Mouse (Mus musculus) intestine, embryonic 16.5 days (tissue): ENCODE results near the gene Fbxw14. TPM values are rescaled to one million over a fixed set of nuclear protein-coding genes. Genes with fewer than 3 reads are reported as not detected.
"Not testable (repeated sequence)": the region's sequence is repeated elsewhere in the genome, so short reads cannot be mapped to it uniquely, and the experiment has no call there.

Experiments
- ATAC-seq: fragments of 200-750 bp; cut with Nextera tagmentation; 2 replicates; pipeline ENCODE4 v1.8.0; 2017; ENCODE audit warnings: moderate TSS enrichment, moderate library complexity
- H3K27ac ChIP-seq: fragments of 300-500 bp; sonication (generic); 2 replicates; pipeline ENCODE4 v1.5.1; 2014; ENCODE audit warnings: mild to moderate bottlenecking, low read length
- H3K27me3 ChIP-seq: fragments of 300-500 bp; sonication (generic); replicated peaks from 2 replicates; pipeline ENCODE4 v1.6.1; 2014; ENCODE audit warnings: low read length, control low read depth, mixed read lengths; ENCODE audit not compliant: control insufficient read depth, insufficient read depth
- H3K36me3 ChIP-seq: fragments of 300-500 bp; sonication (generic); 2 replicates; pipeline ENCODE4 v1.6.1; 2014; ENCODE audit warnings: low read length, control low read depth; ENCODE audit not compliant: control insufficient read depth, insufficient read depth
- H3K4me1 ChIP-seq: fragments of 300-500 bp; sonication (generic); 2 replicates; pipeline ENCODE4 v1.6.1; 2014; ENCODE audit warnings: low read length, control low read depth, mixed read lengths; ENCODE audit not compliant: control insufficient read depth, insufficient read depth
- H3K4me2 ChIP-seq: fragments of 300-500 bp; sonication (generic); 2 replicates; pipeline ENCODE4 v1.6.1; 2014; ENCODE audit warnings: low read depth, low read length, control low read depth
- H3K4me3 ChIP-seq: fragments of 300-500 bp; sonication (generic); 2 replicates; pipeline ENCODE4 v1.5.1; 2014; ENCODE audit warnings: mild to moderate bottlenecking, low read length
- H3K9ac ChIP-seq: fragments of 300-500 bp; sonication (generic); 2 replicates; pipeline ENCODE4 v1.6.1; 2014; ENCODE audit warnings: low read depth, low read length
- H3K9me3 ChIP-seq: fragments of 300-500 bp; sonication (generic); 2 replicates; pipeline ENCODE4 v1.6.1; 2016; ENCODE audit warnings: low read length, control low read depth; ENCODE audit not compliant: control insufficient read depth
- WGBS: fragments of 180-500 bp; shearing (Covaris S2); extraction: QIAGEN DNeasy Blood & Tissue Kit; methylation state at CpG from one replicate; pipeline ENCODE4 v1.1.7; 2014; 5-methylcytosine and 5-hydroxymethylcytosine counted together
- polyA plus RNA-seq: library from polyadenylated mRNA; unstranded; fragments of >200 nt; fragmentation: Nextera tagmentation; extraction: Ambion mirVana; gene quantifications from 2 replicates; pipeline ENCODE4 v1.2.1, GENCODE M21; 2015

The Fbxw14 gene
- polyA plus RNA-seq = not detected in 2 replicates

GRCm38 (mm10) chr9:109287576-109287975, at the start of gene Fbxw14:
Fbxw14 (minus strand) TSS chr9:109287676.
- H3K27ac ChIP-seq, H3K9me3 ChIP-seq, H3K27me3 ChIP-seq, H3K4me2 ChIP-seq, H3K4me3 ChIP-seq, H3K4me1 ChIP-seq, H3K36me3 ChIP-seq, H3K9ac ChIP-seq, ATAC-seq: not testable (repeated sequence)
- WGBS = no CpG with 5 or more reads among the region's 1 CpGs

GRCm38 (mm10) chr9:109263041-109263440, 24.4 kb downstream of the Fbxw14 start:
- Histone ChIP-seq H3K4me2 (no peak overlapping the region), H3K4me3 (no peak overlapping the region), H3K9me3 (no peaks in the 10 kb centered on the region), H3K9ac (no peak overlapping the region), H3K4me1 (no peaks in the 10 kb centered on the region), H3K36me3 (no peaks in the 10 kb centered on the region), H3K27me3 (no peaks in the 10 kb centered on the region), H3K27ac (no peak overlapping the region)
- no peak for ATAC-seq
- 76% methylated on average over 2 of the region's 2 CpGs for WGBS

- no peaks in the 10 kb centered on the region for H3K4me1 ChIP-seq
- H3K36me3 ChIP-seq = no peaks in the 10 kb centered on the region
- no peak within 1 kb of the TSS for H3K4me2 ChIP-seq
- H3K27me3 ChIP-seq = no peaks in the 10 kb centered on the region
- no peak within 1 kb of the TSS for H3K9ac ChIP-seq
- H3K4me3 ChIP-seq = no peak within 1 kb of the TSS
- H3K27ac ChIP-seq = no peak within 1 kb of the TSS
- ATAC-seq = no peak
- H3K9me3 ChIP-seq = no peaks in the 10 kb centered on the region
- 73% methylated on average over 1 of the region's 1 CpGs for WGBS
These were observed 52.8 kb downstream of the Fbxw14 start, which contains the start of gene Fbxw20 for GRCm38 (mm10) chr9:109234654-109235053. Fbxw20 (minus strand) TSS chr9:109234754.

Other genes starting within 250 kb of the Fbxw14 start
- gene Shisa5, start 249.1 kb downstream of the Fbxw14 start, polyA plus RNA-seq = 162 and 184 TPM in 2 replicates
- gene Trex1, start 227.9 kb downstream of the Fbxw14 start, polyA plus RNA-seq = 13.0 and 14.4 TPM in 2 replicates
- 18.4 and 21.5 TPM in 2 replicates for gene Atrip, start 213.6 kb downstream of the Fbxw14 start, polyA plus RNA-seq
- gene Ccdc51, start 205.2 kb downstream of the Fbxw14 start, polyA plus RNA-seq = 20.0 and 20.2 TPM in 2 replicates
- gene Tma7, start 205.1 kb downstream of the Fbxw14 start, polyA plus RNA-seq = 597 and 612 TPM in 2 replicates
- gene Plxnb1, start 192.3 kb downstream of the Fbxw14 start, polyA plus RNA-seq = 4.7 and 5.2 TPM in 2 replicates
- gene Fbxw21, start 125.6 kb downstream of the Fbxw14 start, polyA plus RNA-seq = not detected in 2 replicates
- not detected in 2 replicates for gene Fbxw13, start 91.7 kb downstream of the Fbxw14 start, polyA plus RNA-seq
- gene Fbxw20, start 52.9 kb downstream of the Fbxw14 start, polyA plus RNA-seq = not detected in 2 replicates
- not detected in 2 replicates for gene Fbxw28, start 52.0 kb upstream of the Fbxw14 start, polyA plus RNA-seq
- gene Fbxw22, start 116.6 kb upstream of the Fbxw14 start, polyA plus RNA-seq = not detected in 2 replicates
- gene Fbxw16, start 161.5 kb upstream of the Fbxw14 start, polyA plus RNA-seq = not detected in 2 replicates
- not detected in 2 replicates for gene Fbxw19, start 208.2 kb upstream of the Fbxw14 start, polyA plus RNA-seq